Mouse (Mus musculus): ENCODE results near the gene Pkp4. TPM values are rescaled to one million over a fixed set of nuclear protein-coding genes. Genes with fewer than 3 reads are reported as not detected.
"Not testable (repeated sequence)": the region's sequence is repeated elsewhere in the genome, so short reads cannot be mapped to it uniquely, and the experiment has no call there.

The Pkp4 gene
- total RNA-seq, 2 experiments from 2014 or later: 207 to 238 TPM

GRCm38 (mm10) chr2:59378861-59379260, 218.2 kb downstream of the Pkp4 start:
- DNase-seq (ENCODE audit: low spot score in 2 of 2): not testable (repeated sequence)

GRCm38 (mm10) chr2:59383231-59383630, 222.6 kb downstream of the Pkp4 start:
- DNase-seq (ENCODE audit: low spot score in 2 of 2): no peak

GRCm38 (mm10) chr2:59383852-59384776, 223.5 kb downstream of the Pkp4 start:
- no peak for DNase-seq (ENCODE audit: low spot score in 2 of 2)

- DNase-seq (ENCODE audit: low spot score in 2 of 2): no peak
Measured at GRCm38 (mm10) chr2:59385211-59385935, 224.7 kb downstream of the Pkp4 start.

GRCm38 (mm10) chr2:59389971-59390370, 229.3 kb downstream of the Pkp4 start:
- no peak for DNase-seq (ENCODE audit: low spot score in 2 of 2)

GRCm38 (mm10) chr2:59393177-59393576, 232.5 kb downstream of the Pkp4 start:
- DNase-seq (ENCODE audit: low spot score in 2 of 2): no peak

- DNase-seq (ENCODE audit: low spot score in 2 of 2): no peak
Measured at GRCm38 (mm10) chr2:59394651-59395050, 234.0 kb downstream of the Pkp4 start.

- DNase-seq (ENCODE audit: low spot score in 2 of 2): not testable (repeated sequence)
Measured at GRCm38 (mm10) chr2:59395160-59395650, 234.6 kb downstream of the Pkp4 start.

GRCm38 (mm10) chr2:59396555-59396954, 235.9 kb downstream of the Pkp4 start:
- no peak for DNase-seq (ENCODE audit: low spot score in 2 of 2)

- no peak for DNase-seq (ENCODE audit: low spot score in 2 of 2)
Measured at GRCm38 (mm10) chr2:59397531-59397930, 236.9 kb downstream of the Pkp4 start.

GRCm38 (mm10) chr2:59400901-59401378, 240.3 kb downstream of the Pkp4 start:
- DNase-seq (ENCODE audit: low spot score in 2 of 2): no peak

- no peak for DNase-seq (ENCODE audit: low spot score in 2 of 2)
Measured at GRCm38 (mm10) chr2:59401841-59402461, 241.3 kb downstream of the Pkp4 start.

- DNase-seq (ENCODE audit: low spot score in 2 of 2): no peak
Measured at GRCm38 (mm10) chr2:59404022-59404421, 243.4 kb downstream of the Pkp4 start.

Other genes starting within 250 kb of the Pkp4 start
- gene Ccdc148, start 167 bp upstream of the Pkp4 start, total RNA-seq (2021): 10 to 100 TPM; 11.9 to 12.0 TPM